Mouse (Mus musculus) hematopoietic stem cell, adult 5-6 weeks (primary cell): ENCODE data around the gene Epb41l1. TPM values are rescaled to one million over a fixed set of nuclear protein-coding genes. Genes with fewer than 3 reads are reported as not detected.
A peak's percentile ranks its signal among the peaks of the same experiment; 100 is the strongest.
"Not testable (repeated sequence)": the region's sequence is repeated elsewhere in the genome, so short reads cannot be mapped to it uniquely, and the experiment has no call there.

Experiments
- ATAC-seq, 2 experiments: fragments of 125-278 bp in 1 of 2; replicated peaks in 1 of 2; 2 replicates each; pipeline ENCODE4 v1.8.0; 2016 to 2017; ENCODE audit warnings: inconsistent platforms in 2 of 2, mild to moderate bottlenecking in 2 of 2, moderate number of reproducible peaks in 2 of 2, low read depth in 1 of 2, moderate TSS enrichment in 1 of 2; ENCODE audit not compliant: low FRiP score in 2 of 2, poor library complexity in 2 of 2, severe bottlenecking in 2 of 2, insufficient read depth in 1 of 2, low TSS enrichment in 1 of 2
- total RNA-seq: library from RNA; stranded (forward); fragments of 172-1452, 232-1000 nt; gene quantifications from 2 replicates; pipeline ENCODE4 v1.2.3, GENCODE M21; 2017

Gene Epb41l1
- 2.3 and 5.4 TPM in 2 replicates for total RNA-seq

DNA sequence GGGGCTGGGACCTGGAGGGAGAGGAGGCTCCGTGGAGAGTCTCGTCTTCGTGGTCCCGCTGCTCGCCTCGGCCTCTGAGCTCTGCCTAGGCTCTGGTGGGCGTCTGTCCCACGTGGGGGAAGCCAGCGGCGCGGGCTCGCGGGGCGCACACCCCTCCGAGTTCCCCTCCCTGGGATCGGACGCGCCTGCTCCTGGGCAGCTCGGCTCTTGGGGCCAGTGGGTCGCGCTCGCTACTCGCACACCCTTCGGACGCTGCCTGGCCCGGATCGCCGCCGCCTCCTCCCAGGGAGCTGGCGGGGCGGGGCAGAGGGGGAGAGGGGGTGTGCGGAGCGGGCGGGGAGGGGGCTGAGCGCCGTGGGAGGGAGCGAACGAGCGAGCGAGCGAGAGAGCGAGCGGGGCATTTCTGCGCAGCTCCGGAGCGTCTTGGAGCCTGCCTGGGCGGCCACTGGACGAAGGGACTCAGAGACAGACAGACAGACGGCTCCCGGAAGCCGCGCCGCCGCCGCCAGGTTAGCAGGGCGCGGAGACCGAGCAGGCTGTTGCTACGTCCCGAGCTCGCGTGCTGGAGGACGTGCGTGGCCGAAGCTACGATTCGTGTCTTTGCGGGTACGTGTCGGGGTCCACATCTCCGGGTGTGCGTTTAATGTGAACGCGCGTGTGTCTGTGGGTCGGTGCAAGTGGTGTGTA lies at the start of gene Epb41l1:
TSS of gene Epb41l1 (plus strand) at position 216 of the 687 bp plus-strand sequence.
- ATAC-seq: peak; percentile 23 to 35; a peak in 3 of 4 replicates

- no peak for ATAC-seq
Measured at GRCm38 (mm10) chr2:156376956-156377355, 43.8 kb upstream of the Epb41l1 start.

DNA sequence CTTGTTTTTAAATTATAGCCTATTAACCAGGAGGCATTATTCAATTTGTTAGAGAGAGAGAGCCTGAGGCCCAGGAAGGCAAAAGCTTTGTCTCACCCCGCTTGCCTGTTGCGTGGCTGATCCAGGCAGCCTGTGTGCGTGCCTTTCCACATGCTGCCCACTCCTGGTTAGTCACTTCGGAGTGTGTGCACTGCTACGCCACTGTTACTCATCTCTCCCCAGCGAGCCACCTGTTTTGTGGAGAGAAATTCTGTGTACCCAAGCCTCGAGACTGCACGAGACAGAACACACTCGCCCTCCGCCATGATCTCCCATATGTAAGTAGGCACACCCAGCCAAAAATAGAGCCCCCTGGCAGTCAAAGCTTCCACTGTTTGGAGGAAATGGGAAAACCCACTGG lies 40.8 kb upstream of the Epb41l1 start:
- no peak for ATAC-seq

GRCm38 (mm10) chr2:156381350-156381749 lies 39.4 kb upstream of the Epb41l1 start:
- no peak for ATAC-seq

DNA sequence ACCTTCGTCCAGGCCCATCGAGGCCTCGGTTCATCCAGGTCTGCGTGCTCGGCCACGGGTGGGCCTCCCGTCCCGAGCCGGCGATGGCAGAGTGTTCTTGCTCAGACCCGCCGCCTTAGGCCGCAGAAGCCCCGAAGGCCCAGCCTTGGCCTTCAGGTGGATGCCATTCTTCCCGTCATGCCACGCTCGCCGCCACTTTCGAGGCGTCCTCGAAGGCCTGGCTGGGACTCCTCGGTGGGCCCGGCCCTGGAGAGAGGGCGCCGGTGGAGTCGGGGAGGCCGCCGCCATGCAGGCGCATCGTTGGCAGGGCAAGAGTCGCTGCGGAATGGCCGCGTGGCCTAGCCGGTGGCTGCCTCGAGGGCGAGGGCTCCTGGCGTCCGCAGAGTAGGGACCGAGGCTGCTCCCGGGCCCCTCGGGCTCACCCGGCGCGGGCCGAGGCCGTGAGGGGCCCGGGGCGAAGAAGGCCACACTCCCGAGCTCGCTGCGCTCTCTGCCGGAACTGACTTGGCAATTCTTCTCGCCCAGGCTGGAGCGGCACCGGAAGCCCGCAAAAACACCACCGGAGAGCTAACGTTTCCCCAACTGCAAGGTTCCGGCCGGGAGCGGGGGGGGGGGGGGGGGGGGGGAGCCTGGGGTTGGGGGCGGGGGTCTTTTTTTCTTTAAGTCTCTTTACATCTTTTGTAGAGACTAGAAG lies 28.1 kb upstream of the Epb41l1 start:
- peak; percentile 83 to 96 for ATAC-seq

DNA sequence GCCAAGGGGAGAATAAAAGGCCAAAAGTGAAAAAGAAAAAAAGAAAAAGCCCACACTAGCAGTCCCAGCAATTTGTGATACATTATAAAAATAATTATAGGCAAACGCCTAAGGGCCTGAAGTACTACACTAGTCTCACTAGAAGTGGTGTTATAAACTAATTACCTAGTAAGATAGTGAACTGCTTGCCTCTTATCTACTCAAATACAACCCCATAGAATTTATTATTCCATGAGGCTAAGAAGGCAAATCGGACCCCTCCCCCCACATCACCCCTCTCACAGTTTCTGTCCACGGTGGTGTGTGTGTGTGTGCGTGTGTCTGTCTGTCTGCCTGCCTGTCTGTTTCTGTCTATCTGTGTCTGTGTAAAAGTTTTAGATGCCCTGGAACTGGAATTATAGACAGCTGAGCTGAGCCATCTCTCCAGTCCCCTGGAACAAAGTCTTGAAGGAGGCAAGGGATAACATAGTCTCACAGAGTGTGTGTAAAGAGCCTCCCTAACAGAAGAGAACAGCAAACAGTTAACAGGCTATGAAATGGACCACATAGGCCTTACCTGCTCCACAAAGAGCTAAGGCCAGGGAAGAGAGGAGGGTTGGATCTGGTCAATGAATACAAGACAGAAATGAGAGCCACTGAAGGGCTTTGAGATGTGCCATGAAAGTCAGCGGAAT lies 27.4 kb upstream of the Epb41l1 start:
- no peak for ATAC-seq

DNA sequence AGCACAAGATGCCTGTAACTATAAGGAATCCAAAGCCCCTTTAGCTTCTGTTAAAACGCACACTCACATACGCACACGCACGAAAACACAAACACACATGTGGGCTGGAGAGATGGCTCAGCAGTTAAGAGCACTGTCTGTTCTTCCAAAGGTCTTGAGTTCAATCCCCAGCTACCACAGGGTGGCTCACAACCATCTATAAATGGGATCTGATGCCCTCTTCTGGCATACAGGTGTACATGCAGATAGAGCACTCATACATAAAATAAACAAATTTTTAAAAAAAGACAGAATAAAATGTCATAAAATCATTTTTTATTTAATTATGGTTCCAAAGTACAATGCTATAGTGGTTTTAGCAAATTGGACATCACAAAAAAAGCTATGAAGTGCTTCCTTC lies 26.4 kb upstream of the Epb41l1 start:
- ATAC-seq: no peak

DNA sequence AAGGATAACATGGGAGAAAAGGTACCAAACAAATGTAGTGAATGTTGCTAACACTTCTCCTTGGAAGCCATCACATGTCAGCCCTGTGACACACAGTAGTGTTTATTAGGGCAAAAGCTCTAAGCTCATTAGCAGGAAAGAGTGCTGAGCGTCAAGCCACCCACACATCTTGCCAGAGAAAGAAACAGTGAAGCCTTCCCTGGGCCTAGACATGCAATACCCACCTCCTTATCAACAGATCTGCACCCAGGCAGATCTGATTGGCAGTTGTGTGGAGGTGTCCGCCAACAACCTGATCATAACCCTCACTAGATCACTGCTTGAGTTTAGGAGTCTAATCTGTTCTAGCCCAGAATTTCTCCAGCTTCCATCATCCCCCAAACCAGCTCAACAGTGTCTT lies 24.6 kb upstream of the Epb41l1 start:
- no peak for ATAC-seq

DNA sequence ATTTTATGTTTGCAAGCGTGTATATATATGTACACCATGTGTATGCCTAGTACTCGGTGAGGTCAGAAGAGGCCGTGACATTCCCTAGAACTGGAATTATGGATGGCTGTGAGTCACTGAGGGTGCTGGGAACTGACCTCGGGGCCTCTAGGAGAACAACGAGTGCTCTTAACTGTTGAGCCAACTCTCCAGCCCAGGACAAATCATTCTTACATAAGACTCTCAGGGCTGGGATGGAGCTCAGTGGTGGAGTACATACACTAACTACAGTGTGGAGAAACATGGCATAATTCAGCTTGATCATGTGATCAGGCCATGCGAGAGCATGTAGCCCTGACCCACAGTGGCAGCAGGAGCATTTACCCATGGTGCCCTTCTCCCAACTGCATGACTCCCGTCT lies 22.7 kb upstream of the Epb41l1 start:
- no peak for ATAC-seq

GRCm38 (mm10) chr2:156399485-156399884 lies 21.2 kb upstream of the Epb41l1 start:
- no peak for ATAC-seq

DNA sequence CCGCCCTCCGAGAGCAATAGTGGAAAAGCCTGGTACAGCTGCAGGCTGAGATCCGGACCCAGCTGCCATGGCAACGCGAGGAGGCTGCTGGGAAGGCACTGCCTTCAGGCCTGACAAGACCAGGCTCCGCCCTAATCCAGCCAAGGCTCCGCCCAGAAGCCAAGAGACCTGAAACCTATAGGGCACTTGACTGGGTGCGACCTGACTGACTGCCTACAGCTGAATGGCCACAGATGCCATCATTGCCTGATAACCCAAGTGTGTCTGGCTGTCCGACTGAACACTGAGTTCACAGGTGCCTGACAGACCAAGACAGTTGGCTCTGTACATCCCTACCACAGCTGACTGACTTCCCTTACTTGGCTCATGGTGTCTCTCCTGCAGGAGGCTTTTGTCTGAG lies 19.4 kb upstream of the Epb41l1 start:
- peak; percentile 75 to 85 for ATAC-seq

DNA sequence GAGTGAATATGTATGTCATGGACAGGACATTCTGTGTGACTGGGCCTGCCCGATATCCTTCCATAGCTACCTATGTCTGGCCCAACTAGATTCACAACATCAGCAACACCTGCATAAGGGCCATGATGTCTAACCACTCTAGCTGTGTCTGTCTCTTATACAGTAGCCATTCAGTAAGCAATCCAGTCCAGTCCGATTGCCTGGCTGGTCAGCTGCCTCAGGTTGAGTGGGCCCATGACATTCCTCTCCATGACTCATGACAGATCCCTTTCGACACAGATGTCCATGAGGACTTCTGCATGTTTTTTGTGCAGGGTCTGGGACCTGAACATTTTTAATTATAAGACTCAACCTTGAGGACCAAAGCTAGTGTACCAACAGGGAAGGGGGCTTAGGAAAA lies 18.7 kb upstream of the Epb41l1 start:
- ATAC-seq: no peak

DNA sequence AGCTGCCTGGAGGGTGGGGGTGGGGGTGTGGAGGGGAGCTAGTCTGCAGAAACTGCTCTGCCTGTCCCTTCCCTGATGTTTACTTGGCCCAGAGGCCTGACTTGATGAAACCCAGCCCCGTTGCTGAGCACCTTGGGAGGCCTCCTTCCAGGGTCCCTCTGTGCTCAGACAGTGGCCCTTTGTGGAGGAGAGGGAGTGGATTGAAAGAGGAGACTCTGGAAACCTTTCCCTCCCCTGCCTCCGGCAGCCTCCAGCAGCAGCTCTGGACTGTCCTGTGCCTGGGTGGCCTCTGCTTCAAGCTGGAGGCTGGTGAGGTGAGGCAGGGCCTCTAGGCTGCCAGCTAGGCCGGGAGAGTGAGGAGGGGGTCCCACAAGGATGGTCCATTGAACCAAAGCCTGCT lies 13.7 kb upstream of the Epb41l1 start:
- no peak for ATAC-seq

- no peak for ATAC-seq
Measured at GRCm38 (mm10) chr2:156408168-156408567, 12.5 kb upstream of the Epb41l1 start.

DNA sequence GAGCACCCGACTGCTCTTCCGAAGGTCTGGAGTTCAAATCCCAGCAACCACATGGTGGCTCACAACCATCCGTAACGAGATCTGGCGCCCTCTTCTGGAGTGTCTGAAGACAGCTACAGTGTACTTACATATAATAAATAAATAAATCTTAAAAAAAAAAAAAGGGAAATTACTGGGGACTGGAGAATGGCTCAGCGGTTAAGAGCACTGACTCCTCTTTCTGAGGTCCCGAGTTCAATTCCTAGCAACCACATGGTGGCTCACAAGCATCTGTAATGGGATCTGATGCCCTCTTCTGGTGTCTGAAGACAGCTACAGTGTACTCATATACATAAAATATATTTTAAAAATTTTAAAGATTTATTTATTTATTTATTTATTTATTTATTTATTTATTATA lies 9.4 kb upstream of the Epb41l1 start:
- ATAC-seq: not testable (repeated sequence)

DNA sequence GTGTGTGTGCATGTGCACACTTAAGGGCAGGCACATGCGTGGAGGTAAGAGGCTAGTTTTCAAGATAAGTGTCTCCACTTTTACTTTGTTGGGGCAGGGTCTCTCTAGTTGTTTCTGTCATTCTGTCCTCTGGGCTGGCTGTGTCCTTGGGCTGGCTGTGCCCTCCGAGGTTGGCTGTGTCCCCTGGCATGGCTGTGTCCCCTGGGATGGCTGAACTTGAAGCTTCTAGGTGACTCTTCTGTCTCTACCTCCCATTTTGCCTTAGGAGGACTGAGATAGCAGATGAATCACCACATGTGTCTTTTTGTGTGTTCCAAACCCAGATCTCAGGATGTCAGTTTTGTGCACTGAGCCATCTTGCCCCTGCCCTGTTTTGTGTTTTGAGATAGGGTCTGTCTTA lies 5.7 kb upstream of the Epb41l1 start:
- ATAC-seq: no peak

GRCm38 (mm10) chr2:156415674-156416073 lies 5.0 kb upstream of the Epb41l1 start:
- ATAC-seq: no peak

- ATAC-seq: no peak; a peak in 1 of 4 replicates
Measured at GRCm38 (mm10) chr2:156417194-156417593, 3.5 kb upstream of the Epb41l1 start.
